Mouse (Mus musculus) stomach, embryonic 15.5 days (tissue): ENCODE measurements at regions not wholly inside any gene's neighbourhood (a gene's known extent, or its start where the extent isn't known, plus 50 kb on each side); places are given as distances from the start of the nearest gene placed in this dataset.

Experiments used
- ATAC-seq: fragments of 200-750 bp; cut with Nextera tagmentation; 2 replicates; pipeline ENCODE4 v1.8.0; 2017; ENCODE audit warnings: low read depth, moderate number of reproducible peaks, moderate TSS enrichment; ENCODE audit not compliant: insufficient read depth, low FRiP score
- H3K27ac ChIP-seq: fragments of 300-500 bp; sonication (generic); 2 replicates; pipeline ENCODE4 v1.5.1; 2015; ENCODE audit warnings: mild to moderate bottlenecking, inconsistent platforms
- H3K27me3 ChIP-seq: fragments of 300-500 bp; sonication (generic); replicated peaks from 2 replicates; pipeline ENCODE4 v1.6.1; 2015; ENCODE audit warnings: inconsistent platforms
- H3K36me3 ChIP-seq: fragments of 300-500 bp; sonication (generic); 2 replicates; pipeline ENCODE4 v1.6.1; 2015; ENCODE audit warnings: inconsistent platforms
- H3K4me1 ChIP-seq: fragments of 300-500 bp; sonication (generic); 2 replicates; pipeline ENCODE4 v1.6.1; 2015; ENCODE audit warnings: inconsistent platforms
- H3K4me2 ChIP-seq: fragments of 300-500 bp; sonication (generic); 2 replicates; pipeline ENCODE4 v1.6.1; 2015; ENCODE audit warnings: mild to moderate bottlenecking, inconsistent platforms
- H3K4me3 ChIP-seq: fragments of 300-500 bp; sonication (generic); replicated peaks from 2 replicates; pipeline ENCODE4 v1.5.1; 2015; ENCODE audit warnings: inconsistent platforms
- H3K9ac ChIP-seq: fragments of 300-500 bp; sonication (generic); 2 replicates; pipeline ENCODE4 v1.6.1; 2015; ENCODE audit warnings: inconsistent platforms
- H3K9me3 ChIP-seq: fragments of 300-500 bp; sonication (generic); 2 replicates; pipeline ENCODE4 v1.6.1; 2016; ENCODE audit warnings: inconsistent platforms
- WGBS: fragments of 180-500 bp; shearing (Covaris S2); methylation state at CpG from one replicate; pipeline ENCODE4 v1.1.7; 2015; 5-methylcytosine and 5-hydroxymethylcytosine counted together

- H3K9me3 ChIP-seq, result no peaks in the 10 kb centered on the region
- no peaks in the 10 kb centered on the region for H3K4me1 ChIP-seq
- H3K27ac ChIP-seq, result no peak overlapping the region
- no peaks in the 10 kb centered on the region for H3K36me3 ChIP-seq
- 78% methylated on average over 18 of the region's 18 CpGs for WGBS
- H3K27me3 ChIP-seq, result no peaks in the 10 kb centered on the region
- H3K4me2 ChIP-seq, result no peak overlapping the region
- H3K4me3 ChIP-seq, result no peak overlapping the region
- no peak for ATAC-seq
- H3K9ac ChIP-seq, result no peak overlapping the region
Observed at GRCm38 (mm10) chr13:99611715-99612494, 95.6 kb upstream of the Map1b start.

GRCm38 (mm10) chr13:99610498-99610897, 94.2 kb upstream of the Map1b start:
- H3K27me3 ChIP-seq, result no peaks in the 10 kb centered on the region
- H3K9me3 ChIP-seq, result no peaks in the 10 kb centered on the region
- H3K9ac ChIP-seq, result no peak overlapping the region
- no peaks in the 10 kb centered on the region for H3K36me3 ChIP-seq
- no peak for ATAC-seq
- no peak overlapping the region for H3K4me3 ChIP-seq
- no peak overlapping the region for H3K27ac ChIP-seq
- H3K4me1 ChIP-seq, result no peaks in the 10 kb centered on the region
- H3K4me2 ChIP-seq, result no peak overlapping the region
- 64% methylated on average over 5 of the region's 5 CpGs for WGBS

- Histone ChIP-seq H3K9me3 (no peaks in the 10 kb centered on the region), H3K27me3 (no peaks in the 10 kb centered on the region), H3K36me3 (no peaks in the 10 kb centered on the region), H3K27ac (no peak overlapping the region), H3K4me3 (no peak overlapping the region), H3K9ac (no peak overlapping the region), H3K4me2 (no peak overlapping the region), H3K4me1 (no peaks in the 10 kb centered on the region)
- 62% methylated on average over 9 of the region's 9 CpGs for WGBS
- no peak for ATAC-seq
Observed at GRCm38 (mm10) chr13:99609151-99610146, 93.1 kb upstream of the Map1b start.

GRCm38 (mm10) chr13:99608591-99608990, 92.3 kb upstream of the Map1b start:
- 33% methylated on average over 5 of the region's 5 CpGs for WGBS
- Histone ChIP-seq H3K4me3 (no peak overlapping the region), H3K4me1 (no peaks in the 10 kb centered on the region), H3K9me3 (no peaks in the 10 kb centered on the region), H3K27ac (no peak overlapping the region), H3K4me2 (no peak overlapping the region), H3K9ac (no peak overlapping the region), H3K36me3 (no peaks in the 10 kb centered on the region), H3K27me3 (no peaks in the 10 kb centered on the region)
- ATAC-seq, result no peak

DNA sequence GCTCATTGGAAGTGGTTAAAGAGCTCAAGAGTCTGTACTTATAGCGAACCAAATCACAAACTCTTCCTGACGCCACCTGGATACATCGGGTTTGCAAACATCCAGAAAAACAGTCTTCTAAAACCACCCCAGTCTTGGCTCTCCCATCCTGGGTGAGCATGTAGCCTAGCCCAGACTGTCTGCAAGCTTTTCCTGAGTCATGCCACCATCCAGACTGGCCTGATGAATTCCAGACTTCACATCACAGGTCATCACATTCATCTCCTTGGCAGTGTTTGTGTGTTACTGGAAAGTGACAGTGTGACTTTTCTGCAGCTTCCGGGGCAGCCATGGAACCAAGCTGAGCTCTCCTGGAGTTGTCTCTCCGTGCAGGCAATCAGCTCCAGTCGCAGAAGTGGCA, 90.9 kb upstream of the Map1b start:
- Histone ChIP-seq H3K27ac (no peak overlapping the region), H3K4me3 (no peak overlapping the region), H3K9ac (no peak overlapping the region), H3K4me2 (no peak overlapping the region), H3K9me3 (no peaks in the 10 kb centered on the region), H3K36me3 (no peaks in the 10 kb centered on the region), H3K27me3 (no peaks in the 10 kb centered on the region), H3K4me1 (no peaks in the 10 kb centered on the region)
- ATAC-seq, result no peak
- WGBS, result 73% methylated on average over 6 of the region's 6 CpGs

DNA sequence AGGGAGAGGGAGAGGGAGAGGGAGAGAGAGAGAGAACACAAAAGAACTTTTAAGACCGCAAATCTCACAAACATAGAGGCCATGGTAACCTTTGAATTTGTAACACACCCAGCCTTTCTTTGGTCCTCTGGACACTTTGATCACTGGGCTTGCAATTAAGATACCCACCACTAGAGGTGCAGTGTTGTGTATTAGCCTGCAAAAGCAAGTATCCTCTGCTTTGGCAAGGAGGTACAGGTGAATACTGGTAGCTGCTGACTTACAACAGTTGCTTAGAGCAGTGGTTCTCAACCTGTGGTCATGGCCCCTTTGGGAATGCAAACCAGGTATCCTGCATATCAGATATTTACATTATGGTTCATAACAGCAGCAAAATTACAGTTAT, 90.3 kb upstream of the Map1b start:
- 41% methylated on average over 1 of the region's 1 CpGs for WGBS
- no peaks in the 10 kb centered on the region for H3K9me3 ChIP-seq

GRCm38 (mm10) chr13:99605866-99606605, 89.7 kb upstream of the Map1b start:
- Histone ChIP-seq H3K4me2 (no peak overlapping the region), H3K27me3 (no peaks in the 10 kb centered on the region), H3K9me3 (no peaks in the 10 kb centered on the region), H3K9ac (no peak overlapping the region), H3K4me3 (no peak overlapping the region), H3K36me3 (no peaks in the 10 kb centered on the region), H3K4me1 (no peaks in the 10 kb centered on the region), H3K27ac (no peak overlapping the region)
- WGBS, result 41% methylated on average over 2 of the region's 2 CpGs
- no peak; the same call in 1 of the 2 replicates for ATAC-seq

More for the DNA sequence above, 90.3 kb upstream of the Map1b start:
- Histone ChIP-seq H3K36me3 (no peaks in the 10 kb centered on the region), H3K4me3 (no peak overlapping the region), H3K9ac (no peak overlapping the region), H3K4me1 (no peaks in the 10 kb centered on the region), H3K27me3 (no peaks in the 10 kb centered on the region), H3K27ac (no peak overlapping the region), H3K4me2 (no peak overlapping the region)
- no peak for ATAC-seq

DNA sequence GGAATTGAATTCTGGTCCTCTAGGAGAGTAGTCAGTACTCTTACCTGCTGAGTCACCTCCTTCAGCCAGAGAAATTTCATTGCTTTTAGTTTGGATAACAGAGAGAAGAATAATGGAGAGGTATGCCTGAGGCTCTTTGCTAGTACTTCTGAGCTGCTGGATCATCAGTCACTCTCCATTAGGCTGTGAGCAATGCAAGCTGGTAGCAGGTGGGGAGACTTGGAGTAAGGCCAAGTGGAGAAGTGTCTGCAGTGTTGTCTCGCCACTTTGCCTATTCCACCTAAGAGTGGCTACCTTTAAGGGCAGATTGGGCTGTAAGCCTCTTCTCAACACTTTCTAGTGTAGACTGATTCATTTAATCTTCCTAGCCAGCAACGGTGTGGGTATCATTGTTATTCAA, 81.6 kb upstream of the Map1b start:
- WGBS, result 67% methylated on average over 2 of the region's 2 CpGs
- Histone ChIP-seq H3K27ac (no peak overlapping the region), H3K4me1 (no peaks in the 10 kb centered on the region), H3K4me3 (no peak overlapping the region), H3K27me3 (no peaks in the 10 kb centered on the region), H3K36me3 (no peaks in the 10 kb centered on the region), H3K9ac (no peak overlapping the region), H3K4me2 (no peak overlapping the region), H3K9me3 (no peaks in the 10 kb centered on the region)
- no peak for ATAC-seq

DNA sequence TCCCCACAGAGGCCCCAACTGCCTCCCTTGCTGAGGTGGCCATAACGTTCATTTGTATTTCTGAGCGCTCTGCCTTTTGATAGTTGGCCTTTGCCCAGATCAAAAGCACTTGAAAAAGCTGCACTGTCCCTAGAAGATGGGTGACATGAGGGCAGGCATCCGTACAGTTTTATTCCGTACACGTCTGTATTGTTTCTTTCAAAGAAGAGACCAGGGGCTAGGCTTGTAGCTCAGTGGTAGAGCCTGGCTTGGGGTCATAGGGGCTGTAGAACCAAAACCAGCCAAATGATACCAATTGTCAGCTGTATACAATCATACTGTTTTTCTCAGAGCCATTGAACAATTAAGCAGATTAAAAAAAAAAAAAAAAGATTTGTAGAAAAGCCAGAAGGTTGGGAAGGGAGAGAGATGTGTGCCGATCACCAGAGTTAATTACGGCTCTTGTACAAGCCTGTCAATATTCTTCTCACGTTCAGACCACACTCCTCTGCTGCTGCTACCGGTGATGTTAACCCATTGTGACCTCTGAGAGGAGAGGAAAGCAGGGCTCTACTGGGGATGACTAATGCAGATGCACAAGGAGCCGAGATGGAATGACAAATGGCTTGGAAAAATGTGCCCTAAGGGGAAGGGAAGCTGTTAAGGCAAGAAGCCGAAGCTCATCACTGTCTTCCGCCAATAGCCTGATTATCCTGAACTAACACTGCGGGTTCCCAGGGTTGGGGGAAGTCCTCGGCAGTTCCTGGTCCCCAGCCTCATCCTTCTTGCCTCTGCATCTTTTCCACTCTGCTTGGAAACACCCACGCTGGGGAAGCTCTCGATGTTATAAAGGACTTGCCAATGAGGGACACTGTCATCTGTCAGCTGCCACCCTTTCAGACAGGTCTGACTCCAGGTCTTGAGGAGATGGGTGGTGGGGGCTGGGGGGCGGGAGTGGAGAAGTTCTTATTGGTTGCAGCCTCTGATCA, 77.8 kb upstream of the Map1b start:
- H3K36me3 ChIP-seq, result no peaks in the 10 kb centered on the region
- H3K4me1 ChIP-seq, result no peaks in the 10 kb centered on the region
- no peak overlapping the region for H3K27ac ChIP-seq
- 48% methylated on average over 17 of the region's 17 CpGs for WGBS
- ATAC-seq, result no peak
- H3K4me3 ChIP-seq, result no peak overlapping the region
- no peaks in the 10 kb centered on the region for H3K9me3 ChIP-seq
- no peak overlapping the region for H3K4me2 ChIP-seq
- no peaks in the 10 kb centered on the region for H3K27me3 ChIP-seq
- H3K9ac ChIP-seq, result no peak overlapping the region

GRCm38 (mm10) chr13:99593243-99593635, 76.9 kb upstream of the Map1b start:
- no peak overlapping the region for H3K27ac ChIP-seq
- no peak overlapping the region for H3K4me2 ChIP-seq
- no peak for ATAC-seq

More at GRCm38 (mm10) chr13:99593243-99593635, 76.9 kb upstream of the Map1b start:
- H3K4me1 ChIP-seq, result no peaks in the 10 kb centered on the region
- no peaks in the 10 kb centered on the region for H3K27me3 ChIP-seq
- H3K4me3 ChIP-seq, result no peak overlapping the region
- no peak overlapping the region for H3K9ac ChIP-seq
- 62% methylated on average over 8 of the region's 8 CpGs for WGBS
- no peaks in the 10 kb centered on the region for H3K36me3 ChIP-seq
- no peaks in the 10 kb centered on the region for H3K9me3 ChIP-seq
